Mouse (Mus musculus) stomach, embryonic 14.5 days (tissue): ENCODE measurements at regions not wholly inside any gene's neighbourhood (a gene's known extent, or its start where the extent isn't known, plus 50 kb on each side); places are given as distances from the start of the nearest gene placed in this dataset.

Experiments
- ATAC-seq: fragments of 200-750 bp; cut with Nextera tagmentation; 2 replicates; pipeline ENCODE4 v1.8.0; 2017; ENCODE audit warnings: low read depth, moderate TSS enrichment; ENCODE audit not compliant: insufficient number of reproducible peaks, insufficient read depth, low FRiP score
- H3K27ac ChIP-seq: fragments of 300-500 bp; sonication (generic); 2 replicates; pipeline ENCODE4 v1.5.1; 2014; ENCODE audit warnings: mild to moderate bottlenecking, low read length, moderate library complexity, mixed read lengths
- H3K27me3 ChIP-seq: fragments of 300-500 bp; sonication (generic); 2 replicates; pipeline ENCODE4 v1.6.1; 2014; ENCODE audit warnings: low read length, control low read depth, mixed read lengths; ENCODE audit not compliant: control insufficient read depth, insufficient read depth
- H3K36me3 ChIP-seq: fragments of 300-500 bp; sonication (generic); 2 replicates; pipeline ENCODE4 v1.6.1; 2014; ENCODE audit warnings: mild to moderate bottlenecking, control low read depth, low read length, moderate library complexity, mixed read lengths; ENCODE audit not compliant: control insufficient read depth, insufficient read depth
- H3K4me1 ChIP-seq: fragments of 300-500 bp; sonication (generic); 2 replicates; pipeline ENCODE4 v1.6.1; 2014; ENCODE audit warnings: low read length, control low read depth, mixed read lengths; ENCODE audit not compliant: control insufficient read depth, insufficient read depth
- H3K4me2 ChIP-seq: fragments of 300-500 bp; sonication (generic); replicated peaks from 2 replicates; pipeline ENCODE4 v1.6.1; 2014; ENCODE audit warnings: low read depth, low read length, control low read depth
- H3K4me3 ChIP-seq: fragments of 300-500 bp; sonication (generic); 2 replicates; pipeline ENCODE4 v1.5.1; 2014; ENCODE audit warnings: low read depth, low read length, control low read depth
- H3K9ac ChIP-seq: fragments of 300-500 bp; sonication (generic); replicated peaks from 2 replicates; pipeline ENCODE4 v1.6.1; 2014; ENCODE audit warnings: low read depth, mild to moderate bottlenecking, control low read depth, low read length, moderate library complexity, mixed read lengths
- H3K9me3 ChIP-seq: fragments of 300-500 bp; sonication (generic); 2 replicates; pipeline ENCODE4 v1.6.1; 2016; ENCODE audit warnings: low read depth, low read length, control low read depth; ENCODE audit not compliant: control insufficient read depth
- WGBS: fragments of 180-500 bp; shearing (Covaris S2); extraction: QIAGEN DNeasy Blood & Tissue Kit; methylation state at CpG from one replicate; pipeline ENCODE4 v1.1.7; 2014; 5-methylcytosine and 5-hydroxymethylcytosine counted together

DNA sequence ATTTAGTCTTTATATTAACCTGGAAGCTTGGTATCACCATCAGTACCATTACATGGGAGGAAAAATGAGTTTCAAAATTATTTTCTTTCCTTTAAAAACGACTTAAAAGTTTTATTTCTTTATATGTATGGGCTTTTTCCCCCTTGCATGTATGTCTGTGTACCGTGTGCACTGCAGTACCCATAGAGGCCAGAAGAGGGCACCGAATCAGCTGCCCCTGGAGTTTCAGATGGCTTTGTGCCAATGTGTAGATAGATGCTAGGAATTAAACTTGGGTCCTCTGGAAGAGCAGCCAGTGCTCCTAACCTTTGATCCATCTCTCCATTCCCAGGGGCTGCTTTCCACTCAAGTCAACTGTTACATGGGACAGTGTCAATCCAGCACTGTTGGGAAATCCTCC, 79.9 kb upstream of the Zfp64 start:
- Histone ChIP-seq H3K9ac (no peak overlapping the region), H3K27me3 (no peaks in the 10 kb centered on the region), H3K4me1 (no peaks in the 10 kb centered on the region), H3K27ac (no peak overlapping the region), H3K4me2 (no peak overlapping the region), H3K4me3 (no peak overlapping the region), H3K36me3 (no peaks in the 10 kb centered on the region), H3K9me3 (no peaks in the 10 kb centered on the region)
- 20% methylated on average over 3 of the region's 3 CpGs for WGBS
- ATAC-seq: no peak

DNA sequence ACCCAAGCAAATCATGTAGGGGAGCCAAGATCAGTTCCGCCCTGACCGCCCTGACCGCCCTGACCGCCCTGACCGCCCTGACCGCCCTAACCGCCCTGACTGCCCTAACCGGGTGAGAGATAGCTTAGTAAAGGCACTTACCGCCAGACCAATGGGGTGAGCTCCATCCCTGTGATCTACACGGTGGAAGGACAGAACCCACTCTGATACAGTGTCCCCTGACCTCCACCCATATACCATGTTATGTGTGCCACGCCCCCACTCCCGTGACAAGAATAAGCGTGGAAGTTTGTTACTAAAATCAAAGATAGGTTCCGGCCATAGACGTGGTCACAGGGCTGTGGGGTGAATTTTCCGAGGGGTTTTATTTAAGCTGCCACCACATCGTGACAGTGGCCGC, 78.6 kb upstream of the Zfp64 start:
- H3K9me3 ChIP-seq: no peaks in the 10 kb centered on the region
- H3K4me1 ChIP-seq: no peaks in the 10 kb centered on the region
- H3K36me3 ChIP-seq: no peaks in the 10 kb centered on the region
- no peak for ATAC-seq
- no peak overlapping the region for H3K27ac ChIP-seq
- H3K4me2 ChIP-seq: no peak overlapping the region
- no peaks in the 10 kb centered on the region for H3K27me3 ChIP-seq
- no peak overlapping the region for H3K9ac ChIP-seq
- WGBS: 58% methylated on average over 18 of the region's 18 CpGs
- no peak overlapping the region for H3K4me3 ChIP-seq

DNA sequence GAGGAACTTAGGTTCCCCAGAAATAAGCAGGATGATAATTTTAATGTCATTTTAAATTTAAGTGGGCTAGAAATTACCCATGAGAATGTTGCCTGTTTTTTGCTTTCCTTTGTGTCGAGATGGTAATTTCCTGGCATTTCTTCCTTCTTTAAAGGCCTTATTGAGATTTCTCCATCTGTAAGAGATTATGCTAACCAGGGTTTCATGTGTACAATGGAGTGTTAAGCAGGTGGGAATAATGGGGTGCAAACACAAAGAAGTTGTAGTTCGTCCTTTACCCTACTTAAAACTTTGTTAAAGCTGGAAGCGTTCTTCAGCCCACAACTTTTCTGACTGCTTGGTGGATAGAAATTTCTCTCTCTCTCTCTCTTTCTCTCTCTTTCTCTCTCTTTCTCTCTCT, 77.8 kb upstream of the Zfp64 start:
- H3K4me3 ChIP-seq: no peak overlapping the region
- H3K36me3 ChIP-seq: no peaks in the 10 kb centered on the region
- WGBS: 84% methylated on average over 3 of the region's 3 CpGs
- H3K9ac ChIP-seq: no peak overlapping the region
- H3K4me2 ChIP-seq: no peak overlapping the region
- H3K27me3 ChIP-seq: no peaks in the 10 kb centered on the region
- H3K4me1 ChIP-seq: no peaks in the 10 kb centered on the region
- no peak for ATAC-seq
- H3K9me3 ChIP-seq: no peaks in the 10 kb centered on the region
- H3K27ac ChIP-seq: no peak overlapping the region

DNA sequence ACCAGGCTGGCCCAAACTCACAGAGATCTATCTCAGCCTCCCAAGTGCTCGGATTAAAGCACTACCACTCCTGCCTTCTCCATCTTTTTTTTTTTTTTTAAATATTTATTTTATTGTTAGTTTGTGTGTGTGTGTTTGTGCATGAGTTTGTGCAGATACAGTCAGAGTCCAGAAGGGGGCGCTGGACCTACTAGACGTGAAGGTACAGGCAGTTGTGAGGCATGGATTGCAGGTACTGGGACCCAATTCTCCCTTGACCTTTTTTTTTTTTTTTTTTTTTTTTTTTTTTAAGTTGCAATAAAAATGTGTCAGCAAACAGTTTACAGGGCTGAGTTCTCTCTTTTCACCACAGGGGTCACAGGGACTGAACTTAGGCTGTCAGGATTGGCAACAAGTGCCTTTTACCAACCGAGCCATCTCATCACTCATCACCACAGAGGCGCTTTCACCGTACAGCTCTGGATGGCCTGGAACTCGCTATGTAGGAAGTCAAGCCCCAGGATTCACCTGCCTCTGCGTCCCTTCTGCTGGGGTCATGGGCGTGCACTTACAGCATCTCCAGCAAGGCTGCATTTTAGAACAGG, 73.2 kb upstream of the Zfp64 start:
- Histone ChIP-seq H3K4me2 (no peak overlapping the region), H3K9me3 (no peaks in the 10 kb centered on the region), H3K4me3 (no peak overlapping the region), H3K36me3 (no peaks in the 10 kb centered on the region), H3K9ac (no peak overlapping the region), H3K27ac (no peak overlapping the region), H3K27me3 (no peaks in the 10 kb centered on the region), H3K4me1 (no peaks in the 10 kb centered on the region)
- WGBS: 68% methylated on average over 9 of the region's 9 CpGs
- ATAC-seq: no peak

DNA sequence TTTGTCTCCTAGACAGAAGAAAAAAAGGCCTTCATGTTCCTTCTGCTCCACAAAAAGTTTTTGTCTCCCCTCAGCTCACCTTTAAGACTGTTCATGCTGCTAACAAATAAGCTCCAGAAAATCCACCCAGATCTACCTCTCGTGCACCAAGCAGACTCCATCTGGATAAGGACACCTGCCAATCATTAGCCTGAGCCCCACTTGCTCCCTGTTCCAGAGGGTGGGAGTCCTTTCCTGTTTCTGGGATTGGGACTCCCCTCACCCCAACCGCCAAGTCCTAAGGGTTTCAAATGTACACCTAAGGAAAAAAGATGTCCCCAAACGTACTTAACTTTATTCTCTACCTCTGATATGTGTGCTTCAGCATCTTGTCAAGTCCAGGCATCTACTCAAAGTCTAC, 63.6 kb upstream of the Zfp64 start:
- Histone ChIP-seq H3K4me1 (no peaks in the 10 kb centered on the region), H3K27me3 (no peaks in the 10 kb centered on the region), H3K4me3 (no peak overlapping the region), H3K4me2 (no peak overlapping the region), H3K9ac (no peak overlapping the region), H3K9me3 (no peaks in the 10 kb centered on the region), H3K27ac (no peak overlapping the region), H3K36me3 (no peaks in the 10 kb centered on the region)
- no peak for ATAC-seq
- 70% methylated on average over 3 of the region's 3 CpGs for WGBS

DNA sequence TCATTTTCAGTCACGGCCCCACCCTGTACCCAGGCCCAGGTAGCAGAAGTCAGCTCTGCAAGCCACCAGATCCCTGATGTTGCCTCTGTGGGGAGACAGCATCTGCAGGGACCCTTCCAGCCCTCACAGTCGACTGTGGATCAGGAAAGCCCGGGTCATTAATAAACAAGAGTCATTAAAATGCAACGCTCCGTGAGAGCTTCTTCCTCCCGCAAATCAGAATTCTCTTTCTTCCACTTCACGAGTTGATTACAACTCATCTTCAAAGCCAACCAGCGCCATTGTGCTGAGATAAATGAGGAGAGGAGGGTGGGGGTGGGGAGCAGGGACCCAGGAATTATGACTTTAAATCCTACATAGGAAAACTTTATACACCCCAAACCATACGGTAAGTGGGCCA, 54.9 kb upstream of the Zfp64 start:
- Histone ChIP-seq H3K4me1 (no peaks in the 10 kb centered on the region), H3K27ac (no peak overlapping the region), H3K36me3 (no peaks in the 10 kb centered on the region), H3K4me3 (no peak overlapping the region), H3K9me3 (no peaks in the 10 kb centered on the region), H3K4me2 (no peak overlapping the region), H3K27me3 (no peaks in the 10 kb centered on the region), H3K9ac (no peak overlapping the region)
- WGBS: 49% methylated on average over 9 of the region's 9 CpGs
- ATAC-seq: no peak

DNA sequence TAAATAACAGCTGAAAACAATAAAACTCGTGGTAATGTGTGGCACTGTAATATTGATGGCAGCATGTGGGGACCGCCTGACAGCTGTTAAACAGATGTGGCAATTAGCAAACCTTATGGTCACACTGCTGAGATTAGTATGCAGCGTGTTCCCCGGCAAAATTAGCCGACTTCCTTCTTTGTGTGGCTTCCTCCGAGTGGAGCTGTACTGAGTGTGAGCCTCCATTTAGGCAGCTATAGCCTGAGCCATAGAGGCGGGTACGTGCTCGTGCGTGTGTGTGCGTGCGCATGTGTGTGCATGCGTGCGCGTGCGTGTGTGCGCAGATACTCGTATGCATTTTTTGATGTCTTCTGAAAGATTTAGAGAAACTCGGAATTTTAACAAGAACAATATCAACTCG, 53.4 kb upstream of the Zfp64 start:
- WGBS: 75% methylated on average over 20 of the region's 20 CpGs
- no peaks in the 10 kb centered on the region for H3K4me1 ChIP-seq
- H3K9ac ChIP-seq: no peak overlapping the region
- H3K36me3 ChIP-seq: no peaks in the 10 kb centered on the region
- no peak overlapping the region for H3K4me3 ChIP-seq
- no peak overlapping the region for H3K4me2 ChIP-seq
- no peaks in the 10 kb centered on the region for H3K27me3 ChIP-seq
- no peaks in the 10 kb centered on the region for H3K9me3 ChIP-seq
- H3K27ac ChIP-seq: no peak overlapping the region
- ATAC-seq: no peak

DNA sequence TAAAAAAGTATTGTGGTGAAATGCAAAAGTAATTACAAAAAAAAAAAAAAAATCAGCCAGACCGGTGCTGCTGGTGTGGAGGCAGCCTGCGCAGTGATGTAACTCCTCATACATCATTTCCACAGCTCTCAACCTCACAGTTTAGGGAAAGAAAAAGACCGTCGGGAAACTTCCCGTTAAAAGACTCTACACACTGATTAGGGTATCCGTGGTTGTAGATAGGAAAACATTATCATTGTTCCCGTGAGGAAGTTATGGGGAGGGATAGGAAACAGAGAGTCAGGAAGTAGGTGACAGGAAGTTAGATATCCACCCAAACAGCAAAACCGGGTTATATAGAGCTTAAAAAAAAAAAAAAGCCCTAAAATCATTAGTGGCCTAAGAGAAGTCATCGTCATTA, 52.9 kb upstream of the Zfp64 start:
- Histone ChIP-seq H3K4me2 (no peak overlapping the region), H3K27me3 (no peaks in the 10 kb centered on the region), H3K9ac (no peak overlapping the region), H3K4me3 (no peak overlapping the region), H3K4me1 (no peaks in the 10 kb centered on the region), H3K9me3 (no peaks in the 10 kb centered on the region), H3K27ac (no peak overlapping the region), H3K36me3 (no peaks in the 10 kb centered on the region)
- no peak for ATAC-seq
- 54% methylated on average over 9 of the region's 9 CpGs for WGBS

DNA sequence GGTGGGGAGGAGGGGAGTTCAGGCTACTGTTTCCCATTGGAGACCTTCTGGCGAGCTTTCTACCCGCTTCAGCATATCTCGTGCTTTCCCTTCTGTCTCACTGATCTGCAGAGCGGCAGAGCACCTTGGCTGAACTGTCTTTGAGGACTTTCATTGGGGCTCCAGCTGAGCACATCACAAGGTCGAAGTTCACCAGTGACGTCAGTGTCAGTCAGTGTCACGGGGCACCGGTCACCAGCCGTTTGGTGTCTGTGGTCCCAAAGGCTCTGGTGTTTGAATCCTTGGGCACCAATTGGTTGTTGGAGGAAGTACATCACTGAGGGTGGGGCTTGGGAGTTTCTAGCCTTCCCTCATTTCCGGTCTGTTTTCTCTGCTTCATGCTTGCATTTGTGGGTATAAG, 51.2 kb upstream of the Zfp64 start:
- Histone ChIP-seq H3K9me3 (no peaks in the 10 kb centered on the region), H3K4me3 (no peak overlapping the region), H3K4me2 (no peak overlapping the region), H3K36me3 (no peaks in the 10 kb centered on the region), H3K27ac (no peak overlapping the region), H3K27me3 (no peaks in the 10 kb centered on the region), H3K4me1 (no peaks in the 10 kb centered on the region), H3K9ac (no peak overlapping the region)
- 83% methylated on average over 10 of the region's 10 CpGs for WGBS
- ATAC-seq: no peak
